Mouse (Mus musculus): ENCODE data around the gene Trpc4. TPM values are rescaled to one million over a fixed set of nuclear protein-coding genes. Genes with fewer than 3 reads are reported as not detected.

Trpc4 gene
- polyA plus RNA-seq, 1 experiment from 2014 or later: 2.8 TPM

DNA sequence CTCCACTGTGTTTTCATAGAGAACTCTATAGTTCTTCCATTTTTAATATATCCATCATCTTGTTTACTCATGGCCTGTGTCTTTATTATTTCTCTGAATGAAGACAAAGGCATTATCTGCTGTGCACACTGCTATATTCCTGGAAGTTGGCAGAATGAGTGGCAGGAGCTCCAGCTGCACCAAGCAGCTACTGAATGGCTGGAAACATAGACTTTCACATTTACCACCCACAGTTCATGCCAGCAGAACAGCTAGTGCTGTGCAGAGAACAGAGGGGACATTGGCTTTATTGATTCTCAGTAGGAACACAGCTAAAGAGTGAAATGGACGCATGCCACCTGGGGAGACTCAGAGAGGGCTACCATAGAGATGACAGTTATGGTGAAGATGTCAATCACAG, 55.6 kb downstream of the Trpc4 start:
- no peak overlapping the region for H3K27ac ChIP-seq (replicated peaks)
- no peak overlapping the region for H3K9ac ChIP-seq
- no peaks in the 10 kb centered on the region for H3K27me3 ChIP-seq
- H3K9me3 ChIP-seq: no peaks in the 10 kb centered on the region
- H3K36me3 ChIP-seq: no peaks in the 10 kb centered on the region
- H3K4me2 ChIP-seq: no peak overlapping the region
- no peak for ATAC-seq (ENCODE audit: low read depth)
- WGBS: 88% methylated on average over 1 of the region's 1 CpGs
- no peaks in the 10 kb centered on the region for H3K4me1 ChIP-seq (replicated peaks)
- no peak overlapping the region for H3K4me3 ChIP-seq

DNA sequence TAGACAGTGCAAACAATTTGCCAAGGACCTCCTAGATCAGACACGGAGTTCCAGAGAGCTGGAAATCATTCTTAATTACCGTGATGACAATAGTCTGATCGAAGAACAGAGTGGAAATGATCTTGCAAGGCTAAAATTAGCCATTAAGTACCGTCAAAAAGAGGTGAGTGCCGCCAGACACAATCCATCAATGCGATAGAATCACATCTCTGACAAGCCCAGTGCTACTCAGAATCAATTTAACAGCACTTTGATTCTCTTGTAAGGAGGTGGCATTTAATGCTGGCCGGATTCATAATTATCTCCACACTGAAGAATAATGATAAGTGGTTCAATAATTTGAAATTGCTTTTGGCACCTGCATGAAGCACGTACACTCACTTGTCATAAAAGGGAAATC, 66.7 kb downstream of the Trpc4 start:
- H3K4me1 ChIP-seq (replicated peaks): no peaks in the 10 kb centered on the region
- H3K9me3 ChIP-seq: no peaks in the 10 kb centered on the region
- H3K9ac ChIP-seq: no peak overlapping the region
- no peak for ATAC-seq (ENCODE audit: low read depth)
- no peaks in the 10 kb centered on the region for H3K36me3 ChIP-seq
- no peak overlapping the region for H3K4me3 ChIP-seq
- WGBS: 69% methylated on average over 8 of the region's 8 CpGs
- no peaks in the 10 kb centered on the region for H3K27me3 ChIP-seq
- no peak overlapping the region for H3K4me2 ChIP-seq
- no peak overlapping the region for H3K27ac ChIP-seq (replicated peaks)

DNA sequence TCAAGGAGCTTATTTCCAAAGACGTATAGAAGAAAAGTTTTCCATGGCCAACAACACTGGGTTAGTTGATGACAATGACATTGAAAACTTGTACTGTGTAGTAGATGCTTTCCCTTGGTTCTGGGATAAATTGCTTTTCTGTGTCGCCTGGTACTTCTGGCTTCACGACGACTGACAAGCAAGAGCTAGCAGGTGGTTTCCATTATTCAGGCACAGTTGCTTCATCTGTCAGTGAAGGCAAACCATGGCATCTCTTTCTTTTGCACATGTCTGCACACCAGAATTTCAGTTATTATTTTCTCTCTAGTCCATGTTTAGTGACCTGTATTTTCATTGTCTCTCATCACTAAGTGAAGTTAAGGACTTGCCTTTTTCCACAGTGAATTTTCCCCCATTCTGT, 72.6 kb downstream of the Trpc4 start:
- H3K36me3 ChIP-seq: no peaks in the 10 kb centered on the region
- no peak overlapping the region for H3K4me3 ChIP-seq
- no peak overlapping the region for H3K27ac ChIP-seq (replicated peaks)
- 74% methylated on average over 4 of the region's 4 CpGs for WGBS
- H3K4me2 ChIP-seq: no peak overlapping the region
- no peak for ATAC-seq (ENCODE audit: low read depth)
- H3K9me3 ChIP-seq: no peaks in the 10 kb centered on the region
- no peak overlapping the region for H3K9ac ChIP-seq
- H3K27me3 ChIP-seq: no peaks in the 10 kb centered on the region
- 0 out of 2 replicates have a peak, but pooled peaks cover 4% of the 10 kb centered on the region for H3K4me1 ChIP-seq (replicated peaks)

DNA sequence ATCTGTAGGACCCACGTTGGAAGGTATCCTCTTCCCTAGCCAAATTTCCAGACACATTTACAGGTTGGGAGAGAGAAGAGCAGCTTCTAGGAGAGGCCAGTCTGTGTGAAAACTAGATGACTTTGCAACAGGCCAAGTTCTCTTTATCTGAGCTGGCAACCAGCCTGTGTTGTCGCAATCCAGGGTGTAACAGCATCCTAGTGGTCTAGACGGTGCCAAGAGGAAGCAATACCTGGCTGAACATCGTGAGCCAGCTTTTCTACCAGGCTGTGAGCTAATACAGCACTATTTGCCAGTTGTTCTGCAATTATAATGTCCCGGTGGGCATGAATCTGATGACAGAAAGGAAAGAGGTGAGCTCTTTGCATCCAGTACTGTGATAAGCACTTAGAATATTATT, 83.1 kb downstream of the Trpc4 start:
- H3K27ac ChIP-seq (replicated peaks): no peak overlapping the region
- 85% methylated on average over 5 of the region's 5 CpGs for WGBS
- H3K4me1 ChIP-seq (replicated peaks): no peaks in the 10 kb centered on the region
- no peak overlapping the region for H3K4me3 ChIP-seq
- H3K4me2 ChIP-seq: no peak overlapping the region
- no peaks in the 10 kb centered on the region for H3K9me3 ChIP-seq
- no peaks in the 10 kb centered on the region for H3K36me3 ChIP-seq
- no peaks in the 10 kb centered on the region for H3K27me3 ChIP-seq
- no peak for ATAC-seq (ENCODE audit: low read depth)
- no peak overlapping the region for H3K9ac ChIP-seq

DNA sequence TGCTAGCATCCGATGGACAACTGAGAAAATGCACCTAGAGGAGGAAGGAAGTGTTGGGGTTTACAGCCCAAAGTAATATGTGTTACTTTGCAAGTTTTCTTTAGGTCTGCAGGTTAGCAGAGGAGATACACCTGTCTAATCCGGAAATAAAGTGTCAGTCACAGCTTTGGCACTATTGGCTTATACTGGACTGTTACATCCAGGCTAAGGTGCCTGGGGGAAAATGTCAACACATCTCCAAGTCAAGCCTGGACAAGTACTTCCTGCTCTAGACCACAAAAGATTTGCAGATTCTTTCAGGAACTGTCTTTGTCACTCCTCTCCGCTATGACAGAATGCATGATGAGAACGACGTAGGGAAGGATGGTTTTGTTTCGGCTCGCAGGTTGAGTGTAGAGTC, 83.6 kb downstream of the Trpc4 start:
- Histone ChIP-seq H3K27me3 (no peaks in the 10 kb centered on the region), H3K36me3 (no peaks in the 10 kb centered on the region), H3K9me3 (no peaks in the 10 kb centered on the region), H3K4me1 (replicated peaks) (no peaks in the 10 kb centered on the region), H3K27ac (replicated peaks) (no peak overlapping the region), H3K4me3 (no peak overlapping the region), H3K9ac (no peak overlapping the region), H3K4me2 (no peak overlapping the region)
- no peak for ATAC-seq (ENCODE audit: low read depth)
- WGBS: 91% methylated on average over 7 of the region's 7 CpGs

DNA sequence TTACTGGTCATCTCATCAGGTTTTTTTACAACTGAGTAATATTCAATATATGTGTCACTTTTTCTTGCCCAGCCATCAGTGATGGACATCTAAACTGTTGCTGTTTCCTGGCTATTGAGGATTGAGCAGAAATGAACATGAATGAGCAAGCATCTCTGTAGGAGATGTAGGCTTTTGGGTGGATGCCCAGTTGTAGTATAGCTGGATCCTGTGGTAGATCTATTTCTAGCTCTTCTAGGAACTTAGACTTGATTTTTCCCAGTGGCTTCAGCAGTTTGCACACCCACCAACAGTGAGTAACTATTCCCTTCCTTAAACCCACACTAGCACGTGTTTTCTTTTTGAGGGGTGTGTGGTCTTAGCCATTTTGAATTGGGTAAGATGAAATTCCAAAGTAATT, 87.3 kb downstream of the Trpc4 start:
- H3K4me1 ChIP-seq (replicated peaks): no peaks in the 10 kb centered on the region
- no peak overlapping the region for H3K9ac ChIP-seq
- H3K27ac ChIP-seq (replicated peaks): no peak overlapping the region
- no peak overlapping the region for H3K4me3 ChIP-seq
- no peak for ATAC-seq (ENCODE audit: low read depth)
- no peaks in the 10 kb centered on the region for H3K27me3 ChIP-seq
- WGBS: 79% methylated on average over 1 of the region's 1 CpGs
- no peaks in the 10 kb centered on the region for H3K36me3 ChIP-seq
- no peak overlapping the region for H3K4me2 ChIP-seq
- H3K9me3 ChIP-seq: no peaks in the 10 kb centered on the region

DNA sequence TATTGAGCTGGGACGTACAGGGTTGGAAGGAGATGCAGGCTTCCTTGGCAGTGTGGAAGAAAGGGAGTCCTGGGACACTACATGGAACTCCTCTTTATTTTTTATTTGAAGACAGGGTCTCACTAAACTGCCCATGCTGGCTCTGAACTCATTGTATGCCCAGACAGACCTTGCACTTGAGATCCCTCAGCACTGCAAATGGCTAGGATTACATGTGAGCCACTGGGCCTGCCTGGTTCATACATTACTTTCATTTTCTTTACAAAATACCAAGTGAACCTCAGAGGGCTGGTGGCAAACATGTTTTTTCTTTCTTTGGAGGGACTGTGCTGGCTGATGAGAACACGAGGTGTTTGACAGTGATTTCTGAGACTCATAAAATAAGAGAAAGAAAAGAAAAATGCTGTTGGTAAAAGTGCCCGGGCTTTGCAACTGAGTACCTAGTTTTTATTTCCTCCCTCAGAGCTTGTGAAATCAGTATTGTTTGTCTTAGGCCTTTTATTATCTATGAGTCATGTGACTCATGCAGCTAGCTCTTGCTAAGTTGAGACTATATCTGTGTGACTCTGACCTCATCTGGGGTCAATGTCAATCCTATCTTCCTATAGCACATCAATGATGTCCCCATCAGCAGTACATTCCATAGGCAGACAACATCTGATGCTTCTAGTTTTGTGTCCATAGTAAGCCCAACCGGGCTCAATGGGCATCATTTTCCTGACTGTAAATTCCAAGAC, 89.1 kb downstream of the Trpc4 start:
- no peaks in the 10 kb centered on the region for H3K4me1 ChIP-seq (replicated peaks)
- 88% methylated on average over 4 of the region's 4 CpGs for WGBS
- no peaks in the 10 kb centered on the region for H3K36me3 ChIP-seq
- no peaks in the 10 kb centered on the region for H3K27me3 ChIP-seq
- no peak overlapping the region for H3K27ac ChIP-seq (replicated peaks)
- H3K4me2 ChIP-seq: no peak overlapping the region
- no peak overlapping the region for H3K4me3 ChIP-seq
- no peak for ATAC-seq (ENCODE audit: low read depth)
- no peak overlapping the region for H3K9ac ChIP-seq
- no peaks in the 10 kb centered on the region for H3K9me3 ChIP-seq

DNA sequence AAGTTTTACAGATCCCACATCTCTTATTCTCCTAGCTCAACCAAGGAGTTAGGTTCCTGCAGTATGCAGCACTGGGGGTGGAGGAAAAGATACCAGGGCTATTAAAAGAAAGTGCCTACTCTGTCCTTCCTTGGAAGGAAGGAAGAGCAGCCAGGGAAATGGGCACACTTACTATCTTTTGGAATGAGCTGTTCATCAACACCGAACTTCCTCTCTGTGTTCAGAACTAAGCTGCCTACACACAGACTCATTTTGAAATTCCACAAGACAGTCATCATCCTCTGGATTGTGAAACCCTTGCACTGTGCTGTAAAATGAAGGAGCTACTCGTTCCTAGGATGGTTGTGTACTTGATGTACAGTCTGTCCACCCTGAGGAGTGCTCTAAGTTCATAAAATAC, 90.6 kb downstream of the Trpc4 start:
- Histone ChIP-seq H3K4me3 (no peak overlapping the region), H3K27ac (replicated peaks) (no peak overlapping the region), H3K9ac (no peak overlapping the region), H3K4me2 (no peak overlapping the region), H3K9me3 (no peaks in the 10 kb centered on the region), H3K27me3 (no peaks in the 10 kb centered on the region), H3K4me1 (replicated peaks) (no peaks in the 10 kb centered on the region), H3K36me3 (no peaks in the 10 kb centered on the region)
- ATAC-seq (ENCODE audit: low read depth): no peak
- 68% methylated on average over 2 of the region's 2 CpGs for WGBS

DNA sequence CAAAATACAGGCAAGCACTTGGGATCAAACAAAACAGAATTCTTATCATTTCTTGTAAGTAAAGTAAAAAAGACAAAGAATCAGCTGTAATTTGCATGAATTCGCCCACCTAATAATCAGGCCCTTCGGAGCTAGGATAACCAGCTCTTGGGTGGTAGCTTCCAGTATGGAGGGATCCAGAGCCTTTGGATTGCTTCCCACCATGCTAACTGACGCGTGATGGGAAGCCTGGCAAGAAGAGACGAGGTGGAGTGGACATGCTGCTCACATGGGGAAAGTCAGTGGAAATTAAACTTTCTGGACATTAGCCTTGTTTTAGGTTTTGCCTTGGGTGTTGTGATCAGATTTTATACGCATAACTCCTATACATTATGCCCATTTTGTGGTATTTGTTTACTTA, 93.5 kb downstream of the Trpc4 start:
- no peak overlapping the region for H3K9ac ChIP-seq
- no peak overlapping the region for H3K4me2 ChIP-seq
- H3K27me3 ChIP-seq: no peaks in the 10 kb centered on the region
- H3K27ac ChIP-seq (replicated peaks): no peak overlapping the region
- ATAC-seq (ENCODE audit: low read depth): no peak
- H3K4me3 ChIP-seq: no peak overlapping the region
- H3K36me3 ChIP-seq: no peaks in the 10 kb centered on the region
- H3K9me3 ChIP-seq: no peaks in the 10 kb centered on the region
- WGBS: 86% methylated on average over 6 of the region's 6 CpGs
- H3K4me1 ChIP-seq (replicated peaks): no peaks in the 10 kb centered on the region

DNA sequence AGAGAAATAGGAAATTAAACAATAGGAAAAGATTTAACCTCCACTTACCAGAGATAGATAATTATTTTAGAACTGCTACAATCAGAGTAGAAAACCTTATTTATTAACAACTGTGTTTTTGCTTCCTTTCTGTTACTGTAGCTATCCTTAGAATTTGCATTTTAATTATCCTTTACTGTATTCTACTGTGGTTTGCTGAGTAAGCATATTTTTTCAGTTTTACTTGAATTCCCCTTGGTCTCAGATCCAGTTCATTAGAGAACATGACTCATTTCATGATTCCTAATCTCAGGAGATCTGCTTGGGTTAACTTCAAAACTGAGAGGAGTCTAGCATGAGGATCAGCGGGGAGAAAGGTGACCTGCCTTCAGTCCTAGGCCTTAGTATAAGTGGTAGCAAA, 111.1 kb downstream of the Trpc4 start:
- ATAC-seq (ENCODE audit: low read depth): no peak
- Histone ChIP-seq H3K4me1 (replicated peaks) (no peaks in the 10 kb centered on the region), H3K36me3 (no peaks in the 10 kb centered on the region), H3K9ac (no peak overlapping the region), H3K9me3 (no peaks in the 10 kb centered on the region), H3K4me2 (no peak overlapping the region), H3K27ac (replicated peaks) (no peak overlapping the region), H3K4me3 (no peak overlapping the region), H3K27me3 (no peaks in the 10 kb centered on the region)
- WGBS: 90% methylated on average over 1 of the region's 1 CpGs

DNA sequence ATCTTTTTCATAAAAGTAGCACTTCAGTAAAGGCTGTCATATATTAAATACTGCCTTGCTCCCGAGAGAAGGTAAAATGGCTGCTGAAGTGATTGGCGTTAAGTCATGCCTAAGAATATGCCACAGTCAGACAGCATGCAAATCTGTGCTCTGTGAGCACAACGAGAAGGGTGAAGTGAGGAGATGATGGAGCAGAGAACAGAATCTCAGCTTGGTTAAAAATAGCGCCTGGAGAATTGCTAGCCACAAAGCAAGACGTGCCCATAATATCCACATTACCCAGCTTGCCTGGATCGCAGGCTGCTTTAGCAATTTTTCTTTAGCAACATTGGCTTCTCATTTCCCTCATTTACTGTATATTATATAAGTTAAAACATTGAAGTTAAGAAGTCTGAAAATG, 113.3 kb downstream of the Trpc4 start:
- H3K27ac ChIP-seq (replicated peaks): no peak overlapping the region
- WGBS: 80% methylated on average over 6 of the region's 6 CpGs
- H3K9ac ChIP-seq: no peak overlapping the region
- no peak overlapping the region for H3K4me3 ChIP-seq
- no peak overlapping the region for H3K4me2 ChIP-seq
- H3K4me1 ChIP-seq (replicated peaks): no peaks in the 10 kb centered on the region
- ATAC-seq (ENCODE audit: low read depth): no peak
- no peaks in the 10 kb centered on the region for H3K9me3 ChIP-seq
- no peaks in the 10 kb centered on the region for H3K27me3 ChIP-seq
- H3K36me3 ChIP-seq: no peaks in the 10 kb centered on the region

DNA sequence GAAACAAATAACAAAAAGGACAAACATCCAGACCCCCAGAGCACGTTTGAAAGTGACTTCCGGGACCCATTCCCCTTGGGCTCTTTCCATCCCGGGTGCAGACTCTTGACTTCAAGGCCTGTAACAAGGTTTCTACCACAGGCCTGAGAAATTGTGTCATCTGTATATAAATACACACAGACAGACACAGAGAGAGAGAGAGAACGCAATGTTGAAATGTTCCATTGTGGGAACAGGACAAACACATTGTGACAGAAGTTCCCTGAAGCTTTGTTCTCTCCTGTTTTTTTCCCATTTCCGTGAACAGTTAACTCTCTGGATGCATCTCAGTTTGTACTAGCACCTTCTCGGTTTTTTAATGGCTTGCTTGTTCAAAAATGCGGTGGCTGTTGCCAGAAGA, 118.8 kb downstream of the Trpc4 start:
- no peaks in the 10 kb centered on the region for H3K27me3 ChIP-seq
- WGBS: 82% methylated on average over 7 of the region's 7 CpGs
- H3K27ac ChIP-seq (replicated peaks): no peak overlapping the region
- H3K9ac ChIP-seq: no peak overlapping the region
- no peaks in the 10 kb centered on the region for H3K9me3 ChIP-seq
- ATAC-seq (ENCODE audit: low read depth): no peak
- no peaks in the 10 kb centered on the region for H3K4me1 ChIP-seq (replicated peaks)
- H3K4me3 ChIP-seq: no peak overlapping the region
- no peaks in the 10 kb centered on the region for H3K36me3 ChIP-seq
- no peak overlapping the region for H3K4me2 ChIP-seq

DNA sequence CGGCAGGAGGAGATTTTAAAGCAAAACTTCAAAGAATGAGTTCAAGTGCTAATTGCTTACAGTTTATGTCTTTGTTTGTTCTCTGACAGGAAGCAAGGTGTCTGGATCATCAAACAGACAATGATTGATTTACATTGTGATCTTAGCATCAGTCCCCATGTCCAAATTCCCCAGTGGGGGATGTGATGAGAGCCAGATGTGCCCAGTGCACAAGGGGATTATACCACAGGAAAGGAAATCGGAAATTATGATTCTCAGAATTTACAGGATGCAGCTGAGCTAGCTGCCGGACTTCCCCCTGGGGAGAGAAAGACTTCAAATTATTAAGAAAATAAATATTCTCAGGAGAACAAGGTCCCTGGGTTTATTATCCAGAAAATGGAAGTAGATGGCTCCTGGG, 133.9 kb downstream of the Trpc4 start:
- H3K27me3 ChIP-seq: no peaks in the 10 kb centered on the region
- 0 out of 2 replicates have a peak, but pooled peaks cover 7% of the 10 kb centered on the region for H3K4me1 ChIP-seq (replicated peaks)
- H3K4me3 ChIP-seq: no peak overlapping the region
- 40% methylated on average over 3 of the region's 3 CpGs for WGBS
- no peaks in the 10 kb centered on the region for H3K9me3 ChIP-seq
- H3K36me3 ChIP-seq: no peaks in the 10 kb centered on the region
- no peak overlapping the region for H3K9ac ChIP-seq
- ATAC-seq (ENCODE audit: low read depth): no peak
- no peak overlapping the region for H3K4me2 ChIP-seq
- H3K27ac ChIP-seq (replicated peaks): no peak overlapping the region

Data from neural tube, embryonic 13.5 days (tissue).